Mouse (Mus musculus): ENCODE results near the gene Btnl10. TPM values are rescaled to one million over a fixed set of nuclear protein-coding genes. Genes with fewer than 3 reads are reported as not detected.
"Not testable (repeated sequence)": the region's sequence is repeated elsewhere in the genome, so short reads cannot be mapped to it uniquely, and the experiment has no call there.

Btnl10 gene
- total RNA-seq, 2 experiments from 2014 or later: 0.18 TPM; not detected in 1

GRCm38 (mm10) chr11:58929641-58930040 is 11.9 kb downstream of the Btnl10 start:
- no peak for DNase-seq (ENCODE audit: low spot score in 2 of 2)

GRCm38 (mm10) chr11:58930254-58930653 is 12.5 kb downstream of the Btnl10 start:
- DNase-seq (ENCODE audit: low spot score in 2 of 2): no peak

DNA sequence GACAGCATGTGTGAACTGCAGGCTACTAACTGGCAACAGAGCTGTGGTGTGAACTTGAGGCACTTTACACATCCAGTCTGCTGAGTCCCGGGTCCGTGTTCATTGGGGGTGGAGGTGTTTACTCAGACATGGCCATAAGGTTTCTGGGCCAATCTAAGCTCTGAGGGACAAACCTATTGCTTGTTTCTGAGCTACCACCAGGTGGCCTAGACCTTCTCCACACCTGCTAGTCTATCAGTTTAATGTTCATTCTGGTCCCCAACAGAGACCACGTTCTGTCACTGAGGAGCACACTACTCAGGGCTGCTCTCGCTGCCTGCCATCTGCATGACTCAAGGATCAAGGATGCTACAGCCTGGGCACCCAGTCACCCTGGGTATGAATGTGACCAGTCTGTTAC is 13.9 kb downstream of the Btnl10 start:
- DNase-seq (ENCODE audit: low spot score in 2 of 2): no peak

DNA sequence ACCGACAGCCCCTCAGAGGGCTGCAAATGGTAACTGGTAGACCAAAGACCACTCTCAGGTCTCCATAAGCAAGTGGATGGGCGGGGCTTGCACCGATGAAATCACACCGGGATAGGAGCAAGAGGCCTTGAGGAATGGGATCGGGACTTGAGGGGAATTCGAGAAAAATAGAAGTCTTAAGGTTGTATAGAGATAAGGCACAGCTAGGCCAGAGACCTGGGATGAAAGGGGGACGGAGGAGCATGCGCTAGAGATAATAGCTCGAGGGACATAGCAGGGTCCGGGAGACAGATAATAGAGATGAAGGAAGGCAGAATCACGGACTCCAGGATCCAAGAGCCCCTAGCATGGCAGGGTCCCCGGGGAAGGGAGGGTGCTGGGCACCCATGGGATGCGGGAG is 20.2 kb downstream of the Btnl10 start:
- DNase-seq (ENCODE audit: low spot score in 2 of 2): no peak

DNA sequence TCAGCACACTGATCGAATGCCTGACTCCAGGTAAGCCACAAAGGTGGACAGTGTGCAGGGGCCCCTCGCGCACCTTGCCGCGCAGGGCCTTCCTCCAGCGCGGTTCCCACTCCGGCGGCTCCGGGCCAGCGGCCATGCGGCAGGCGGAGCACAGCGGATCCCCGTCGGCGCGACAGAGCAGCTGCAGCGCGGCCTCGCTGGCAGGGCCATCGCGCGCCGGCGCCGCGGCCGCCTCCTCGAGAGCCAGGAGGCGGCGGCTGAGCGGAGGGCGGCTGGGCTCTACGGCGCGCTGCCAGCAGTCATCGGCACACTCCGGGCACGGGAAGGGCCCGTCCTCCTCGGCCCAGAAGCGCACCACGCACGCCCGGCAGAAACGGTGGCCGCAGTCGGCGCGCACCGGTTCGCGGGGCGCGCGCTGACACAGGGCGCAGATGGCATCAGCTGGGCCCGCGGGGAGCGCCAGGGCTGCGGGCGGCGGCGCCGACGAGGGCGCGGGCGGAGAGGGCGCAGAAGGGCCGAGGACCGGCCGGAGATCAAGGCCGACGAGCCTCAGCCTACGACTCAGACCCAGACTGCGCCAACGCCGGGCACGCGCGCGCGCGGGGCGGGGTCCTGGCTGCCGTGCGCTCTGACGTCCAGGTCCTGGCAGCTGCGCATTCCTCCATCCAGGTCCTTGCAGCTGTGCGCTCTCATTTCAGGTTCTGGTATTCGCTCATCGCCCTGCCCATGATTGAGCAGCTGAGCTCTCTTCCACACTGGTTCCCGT is 20.8 kb downstream of the Btnl10 start, which contains the start of gene Rnf187:
Gene Rnf187, minus strand, starts transcription at position 595 of the 766 bp plus-strand sequence.
- DNase-seq (ENCODE audit: low spot score in 2 of 2): peak; percentile 83 to 90

DNA sequence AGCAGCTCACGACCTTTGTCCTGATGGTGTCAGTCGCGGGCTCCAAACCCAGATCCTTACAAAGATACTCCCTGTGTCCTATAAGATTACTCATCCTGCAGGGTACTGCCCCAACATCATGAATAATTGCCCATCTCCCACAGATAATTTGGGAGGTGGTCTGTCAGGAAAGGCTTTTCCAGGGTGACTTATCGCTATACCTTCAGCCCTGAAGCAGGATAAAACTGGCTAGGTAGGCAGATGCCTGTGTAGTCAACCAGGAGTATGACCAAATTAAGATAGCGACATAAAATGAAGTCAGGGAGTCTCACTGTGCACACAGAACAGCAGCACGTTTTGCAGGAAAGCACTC is 21.4 kb downstream of the Btnl10 start:
- DNase-seq (ENCODE audit: low spot score in 2 of 2): no peak

DNA sequence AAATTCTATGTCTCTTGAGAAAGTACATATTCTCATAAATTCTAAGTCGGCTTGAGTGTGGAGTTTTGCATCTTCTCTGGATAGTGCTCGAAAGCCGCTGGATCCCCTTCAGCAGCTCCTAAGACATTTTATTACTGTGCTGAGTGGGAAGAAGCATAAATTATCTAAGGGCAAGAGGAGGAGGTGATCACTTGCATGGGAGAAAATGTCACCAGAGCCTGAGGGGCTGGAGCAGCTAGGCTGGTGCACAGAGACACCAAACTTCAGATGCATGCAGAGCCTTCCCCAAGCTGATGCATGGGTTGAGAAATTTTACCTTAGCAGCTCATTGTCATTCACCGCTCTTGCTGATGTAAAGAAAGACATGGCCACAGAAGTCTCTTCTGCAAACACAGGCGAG is 26.4 kb downstream of the Btnl10 start:
- DNase-seq (ENCODE audit: low spot score in 2 of 2): no peak

GRCm38 (mm10) chr11:58947306-58947705 is 29.6 kb downstream of the Btnl10 start:
- DNase-seq (ENCODE audit: low spot score in 2 of 2): no peak

- DNase-seq (ENCODE audit: low spot score in 2 of 2): no peak
These were observed 30.3 kb downstream of the Btnl10 start for GRCm38 (mm10) chr11:58947798-58948528.

- no peak for DNase-seq (ENCODE audit: low spot score in 2 of 2)
These were observed 31.1 kb downstream of the Btnl10 start, which contains the start of gene Hist3h2ba for GRCm38 (mm10) chr11:58948542-58949479. Gene Hist3h2ba, plus strand, starts transcription at chr11:58948920.

DNA sequence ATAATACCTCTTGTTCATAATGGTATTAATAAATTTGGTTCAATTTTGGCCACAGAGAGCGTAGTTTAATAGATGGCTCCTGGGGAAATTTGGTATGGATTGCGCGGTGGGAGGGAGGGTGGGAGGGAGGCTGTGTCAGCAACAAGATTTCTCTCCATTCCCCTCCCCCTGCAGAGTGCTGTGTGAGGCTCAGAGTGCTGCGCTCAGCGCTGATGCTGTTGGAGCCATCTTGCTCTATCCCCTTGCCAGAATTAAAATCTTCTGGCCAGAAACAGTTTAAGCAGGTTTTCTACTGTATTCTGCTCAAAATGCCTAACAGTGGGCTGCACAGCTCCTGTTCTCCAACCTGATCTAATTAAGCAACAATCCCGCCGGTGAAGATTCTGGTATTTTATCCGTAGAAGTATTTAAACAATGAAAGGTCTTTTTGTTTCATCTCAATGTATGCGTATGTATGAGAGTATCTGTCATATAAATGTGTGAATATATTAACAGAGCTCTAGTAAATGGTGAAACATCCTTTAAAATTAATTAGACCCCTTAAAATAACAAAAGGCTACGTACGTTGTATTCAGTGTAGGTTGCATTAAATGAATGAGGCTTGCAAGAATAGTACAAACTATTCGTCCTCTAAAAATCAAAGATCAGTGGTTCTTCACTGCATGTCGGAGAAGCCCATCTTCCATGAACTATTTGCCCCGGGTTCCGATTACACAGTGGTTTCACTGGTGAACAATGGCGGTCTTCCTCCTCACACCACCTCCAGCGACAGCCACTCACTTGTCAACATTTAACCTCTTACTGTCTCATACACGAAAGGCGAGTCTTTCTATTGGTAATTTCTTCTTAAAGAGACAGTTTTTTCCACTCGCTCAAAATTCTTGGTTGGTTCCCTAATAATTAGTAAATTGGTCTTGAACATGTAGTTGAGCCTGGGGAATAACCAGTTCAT is 32.0 kb downstream of the Btnl10 start:
- DNase-seq (ENCODE audit: low spot score in 2 of 2): no peak

DNA sequence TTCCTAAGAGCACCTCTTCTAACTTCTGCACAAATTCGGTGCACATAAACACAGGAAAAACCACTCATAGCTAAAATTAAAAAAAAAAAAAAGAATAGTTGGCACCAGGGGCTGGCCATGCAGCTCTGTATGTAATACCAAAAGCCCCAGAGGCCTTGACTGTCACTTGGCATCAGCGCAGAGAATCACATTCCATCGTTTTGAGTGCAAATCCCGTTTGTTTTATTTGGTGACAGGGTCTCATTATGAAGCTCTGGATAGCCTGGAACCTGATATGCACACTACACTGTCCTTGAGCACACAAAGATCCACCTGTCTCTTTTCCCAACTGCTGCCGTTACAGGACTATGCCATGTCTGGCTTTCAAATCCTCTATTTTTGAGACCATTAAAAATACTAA is 33.5 kb downstream of the Btnl10 start:
- DNase-seq (ENCODE audit: low spot score in 2 of 2): no peak

GRCm38 (mm10) chr11:58953351-58954169 is 35.9 kb downstream of the Btnl10 start:
- DNase-seq (ENCODE audit: low spot score in 2 of 2): peak in 1 of 2 experiments; percentile 38

DNA sequence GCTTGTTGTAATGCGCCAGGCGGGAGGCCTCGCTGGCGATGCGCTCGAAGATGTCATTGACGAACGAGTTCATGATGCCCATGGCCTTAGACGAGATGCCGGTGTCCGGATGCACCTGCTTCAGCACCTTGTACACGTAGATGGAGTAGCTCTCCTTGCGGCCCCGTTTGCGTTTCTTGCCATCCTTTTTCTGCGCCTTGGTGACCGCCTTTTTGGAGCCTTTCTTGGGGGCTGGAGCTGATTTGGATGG is 36.4 kb downstream of the Btnl10 start:
- DNase-seq (ENCODE audit: low spot score in 2 of 2): not testable (repeated sequence)

GRCm38 (mm10) chr11:58954420-58955142 is 36.9 kb downstream of the Btnl10 start, which contains the start of the genes Hist3h2a and Trim17:
Gene Hist3h2a, plus strand, starts transcription at chr11:58954685.
Gene Trim17, plus strand, starts transcription at chr11:58954685.
- DNase-seq (ENCODE audit: low spot score in 2 of 2): peak; percentile 61 to 85

- no peak for DNase-seq (ENCODE audit: low spot score in 2 of 2)
These were observed 37.6 kb downstream of the Btnl10 start for GRCm38 (mm10) chr11:58955143-58955867.

- no peak for DNase-seq (ENCODE audit: low spot score in 2 of 2)
These were observed 38.2 kb downstream of the Btnl10 start for GRCm38 (mm10) chr11:58955868-58956257.
